Mouse (Mus musculus): ENCODE results near the gene Dnajc25.

Gene Dnajc25

GRCm38 (mm10) chr4:59006211-59006610, 11.3 kb downstream of the Dnajc25 start:
- no peak for DNase-seq (ENCODE audit: low spot score)

- DNase-seq (ENCODE audit: low spot score), result no peak
Observed at GRCm38 (mm10) chr4:59007016-59007415, 12.2 kb downstream of the Dnajc25 start.

GRCm38 (mm10) chr4:59007974-59008373, 13.1 kb downstream of the Dnajc25 start:
- no peak for DNase-seq (ENCODE audit: low spot score)

- no peak for DNase-seq (ENCODE audit: low spot score)
Observed at GRCm38 (mm10) chr4:59009186-59009585, 14.3 kb downstream of the Dnajc25 start.

- DNase-seq (ENCODE audit: low spot score), result no peak
Observed at GRCm38 (mm10) chr4:59009696-59010095, 14.8 kb downstream of the Dnajc25 start.

- no peak for DNase-seq (ENCODE audit: low spot score)
Observed at GRCm38 (mm10) chr4:59011446-59011845, 16.6 kb downstream of the Dnajc25 start.

- no peak for DNase-seq (ENCODE audit: low spot score)
Observed at GRCm38 (mm10) chr4:59015181-59015580, 20.3 kb downstream of the Dnajc25 start.

- no peak for DNase-seq (ENCODE audit: low spot score)
Observed at GRCm38 (mm10) chr4:59016922-59017321, 22.1 kb downstream of the Dnajc25 start.

- no peak for DNase-seq (ENCODE audit: low spot score)
Observed at GRCm38 (mm10) chr4:59034325-59034917, 39.6 kb downstream of the Dnajc25 start.

GRCm38 (mm10) chr4:59034918-59035785, 40.3 kb downstream of the Dnajc25 start, which contains the start of gene Gng10:
Gng10 (plus strand) TSS chr4:59035088.
- DNase-seq (ENCODE audit: low spot score), result no peak

GRCm38 (mm10) chr4:59035786-59036350, 41.0 kb downstream of the Dnajc25 start:
- DNase-seq (ENCODE audit: low spot score), result no peak

GRCm38 (mm10) chr4:59036490-59037127, 41.7 kb downstream of the Dnajc25 start:
- DNase-seq (ENCODE audit: low spot score), result no peak

- DNase-seq (ENCODE audit: low spot score), result no peak
Observed at GRCm38 (mm10) chr4:59037525-59037924, 42.7 kb downstream of the Dnajc25 start.

GRCm38 (mm10) chr4:59040397-59041287, 45.8 kb downstream of the Dnajc25 start:
- no peak for DNase-seq (ENCODE audit: low spot score)

GRCm38 (mm10) chr4:59043074-59043473, 48.2 kb downstream of the Dnajc25 start:
- no peak for DNase-seq (ENCODE audit: low spot score)

GRCm38 (mm10) chr4:59043891-59044290, 49.0 kb downstream of the Dnajc25 start:
- DNase-seq (ENCODE audit: low spot score), result no peak

GRCm38 (mm10) chr4:59047222-59047621, 52.4 kb downstream of the Dnajc25 start:
- DNase-seq (ENCODE audit: low spot score), result no peak

GRCm38 (mm10) chr4:59051081-59051480, 56.2 kb downstream of the Dnajc25 start:
- no peak for DNase-seq (ENCODE audit: low spot score)

- DNase-seq (ENCODE audit: low spot score), result no peak
Observed at GRCm38 (mm10) chr4:59057929-59058328, 63.1 kb downstream of the Dnajc25 start.

- DNase-seq (ENCODE audit: low spot score), result no peak
Observed at GRCm38 (mm10) chr4:59062526-59062925, 67.7 kb downstream of the Dnajc25 start.

GRCm38 (mm10) chr4:59069276-59069675, 74.4 kb downstream of the Dnajc25 start:
- no peak for DNase-seq (ENCODE audit: low spot score)

Data from layer of hippocampus, adult 9-10 months (tissue).